Mouse (Mus musculus) embryo, embryonic 9.5 days (tissue): ENCODE measurements around the gene Sp140.
"Not testable (repeated sequence)": the region's sequence is repeated elsewhere in the genome, so short reads cannot be mapped to it uniquely, and the experiment has no call there.

ENCODE experiments used
- DNase-seq: peaks from one replicate; pipeline ENCODE4 v3.0.0-alpha.2; 2017; ENCODE audit errors: extremely low spot score

Gene Sp140

GRCm38 (mm10) chr1:85600078-85600477 lies at the start of gene Sp140:
TSS of gene Sp140 (plus strand) at chr1:85600378.
- DNase-seq = not testable (repeated sequence)

GRCm38 (mm10) chr1:85555261-85555660 lies 44.9 kb upstream of the Sp140 start:
- not testable (repeated sequence) for DNase-seq

GRCm38 (mm10) chr1:85573554-85573953 lies 26.6 kb upstream of the Sp140 start:
- DNase-seq = not testable (repeated sequence)

- DNase-seq = not testable (repeated sequence)
Measured at GRCm38 (mm10) chr1:85575376-85575775, 24.8 kb upstream of the Sp140 start, which contains the start of gene G530012D18Rik. TSS of gene G530012D18Rik (plus strand) at chr1:85575676.

- DNase-seq = not testable (repeated sequence)
Measured at GRCm38 (mm10) chr1:85578372-85579010, 21.7 kb upstream of the Sp140 start.

- not testable (repeated sequence) for DNase-seq
Measured at GRCm38 (mm10) chr1:85579199-85580147, 20.7 kb upstream of the Sp140 start.

- not testable (repeated sequence) for DNase-seq
Measured at GRCm38 (mm10) chr1:85580148-85580534, 20.0 kb upstream of the Sp140 start.

- not testable (repeated sequence) for DNase-seq
Measured at GRCm38 (mm10) chr1:85580578-85580977, 19.6 kb upstream of the Sp140 start.

- peak; percentile 0 for DNase-seq
Measured at GRCm38 (mm10) chr1:85581518-85581917, 18.7 kb upstream of the Sp140 start.

- not testable (repeated sequence) for DNase-seq
Measured at GRCm38 (mm10) chr1:85588697-85589096, 11.5 kb upstream of the Sp140 start.

- not testable (repeated sequence) for DNase-seq
Measured at GRCm38 (mm10) chr1:85592526-85592925, 7.7 kb upstream of the Sp140 start.

GRCm38 (mm10) chr1:85598271-85599012 lies 1.7 kb upstream of the Sp140 start, which contains the start of gene Sp110:
TSS of gene Sp110 (minus strand) at chr1:85598817.
- not testable (repeated sequence) for DNase-seq

GRCm38 (mm10) chr1:85600794-85601193 lies 616 bp downstream of the Sp140 start:
- DNase-seq = not testable (repeated sequence)

GRCm38 (mm10) chr1:85604341-85604740 lies 4.2 kb downstream of the Sp140 start:
- not testable (repeated sequence) for DNase-seq

- DNase-seq = not testable (repeated sequence)
Measured at GRCm38 (mm10) chr1:85608361-85608760, 8.2 kb downstream of the Sp140 start.

GRCm38 (mm10) chr1:85610581-85610980 lies 10.4 kb downstream of the Sp140 start:
- DNase-seq = not testable (repeated sequence)

GRCm38 (mm10) chr1:85615096-85615495 lies 14.9 kb downstream of the Sp140 start:
- not testable (repeated sequence) for DNase-seq

- DNase-seq = not testable (repeated sequence)
Measured at GRCm38 (mm10) chr1:85615819-85616218, 15.6 kb downstream of the Sp140 start.

GRCm38 (mm10) chr1:85617161-85617560 lies 17.0 kb downstream of the Sp140 start:
- DNase-seq = not testable (repeated sequence)

GRCm38 (mm10) chr1:85618689-85619088 lies 18.5 kb downstream of the Sp140 start:
- not testable (repeated sequence) for DNase-seq

- DNase-seq = not testable (repeated sequence)
Measured at GRCm38 (mm10) chr1:85636936-85637335, 36.8 kb downstream of the Sp140 start.

- DNase-seq = not testable (repeated sequence)
Measured at GRCm38 (mm10) chr1:85638144-85638543, 38.0 kb downstream of the Sp140 start.
